Mouse (Mus musculus): ENCODE data around the gene Snx21. TPM values are rescaled to one million over a fixed set of nuclear protein-coding genes. Genes with fewer than 3 reads are reported as not detected.
A peak's percentile ranks its signal among the peaks of the same experiment; 100 is the strongest.

Gene Snx21
- polyA plus RNA-seq, 1 experiment from 2014 or later, result 20.5 TPM

DNA sequence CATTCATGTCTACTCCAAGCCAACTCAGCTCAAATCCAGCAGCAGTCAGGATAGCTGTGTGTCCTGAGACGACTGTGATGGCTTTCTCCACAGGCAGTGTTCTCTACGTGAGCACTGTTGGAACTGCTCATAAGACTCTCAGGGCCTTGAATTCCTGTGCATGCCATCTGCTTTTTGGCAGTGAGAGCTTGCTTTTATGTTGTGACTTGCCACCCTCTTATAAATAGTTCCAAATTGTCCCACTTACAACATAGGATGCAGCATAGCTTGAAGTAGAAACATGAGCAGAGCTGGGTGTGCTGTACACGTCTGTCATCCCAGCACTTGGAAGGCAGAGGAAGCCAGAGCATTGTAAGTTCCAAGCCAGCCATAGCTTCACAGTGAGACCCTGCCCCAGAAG, 19.8 kb upstream of the Snx21 start:
- Histone ChIP-seq H3K36me3 (ENCODE audit: control insufficient read depth, insufficient read depth, low read length) (peaks cover 70% of the 10 kb centered on the region), H3K4me1 (replicated peaks; ENCODE audit: control insufficient read depth, insufficient read depth, low read length) (peaks cover 7% of the 10 kb centered on the region; the same call in 1 of the 2 replicates), H3K9ac (ENCODE audit: low read length) (no peak overlapping the region), H3K4me3 (ENCODE audit: low read depth, low read length) (no peak overlapping the region), H3K27me3 (replicated peaks; ENCODE audit: control insufficient read depth, insufficient read depth, low read length) (no peaks in the 10 kb centered on the region), H3K4me2 (ENCODE audit: low read length) (no peak overlapping the region), H3K27ac (ENCODE audit: low read depth) (no peak overlapping the region), H3K9me3 (ENCODE audit: control insufficient read depth, low read length) (no peaks in the 10 kb centered on the region)
- ATAC-seq (replicated peaks; ENCODE audit: low FRiP score, low TSS enrichment, low read depth) (no peak), DNase-seq (ENCODE audit: low spot score) (no peak)
- 86% methylated on average over 3 of the region's 3 CpGs for WGBS

DNA sequence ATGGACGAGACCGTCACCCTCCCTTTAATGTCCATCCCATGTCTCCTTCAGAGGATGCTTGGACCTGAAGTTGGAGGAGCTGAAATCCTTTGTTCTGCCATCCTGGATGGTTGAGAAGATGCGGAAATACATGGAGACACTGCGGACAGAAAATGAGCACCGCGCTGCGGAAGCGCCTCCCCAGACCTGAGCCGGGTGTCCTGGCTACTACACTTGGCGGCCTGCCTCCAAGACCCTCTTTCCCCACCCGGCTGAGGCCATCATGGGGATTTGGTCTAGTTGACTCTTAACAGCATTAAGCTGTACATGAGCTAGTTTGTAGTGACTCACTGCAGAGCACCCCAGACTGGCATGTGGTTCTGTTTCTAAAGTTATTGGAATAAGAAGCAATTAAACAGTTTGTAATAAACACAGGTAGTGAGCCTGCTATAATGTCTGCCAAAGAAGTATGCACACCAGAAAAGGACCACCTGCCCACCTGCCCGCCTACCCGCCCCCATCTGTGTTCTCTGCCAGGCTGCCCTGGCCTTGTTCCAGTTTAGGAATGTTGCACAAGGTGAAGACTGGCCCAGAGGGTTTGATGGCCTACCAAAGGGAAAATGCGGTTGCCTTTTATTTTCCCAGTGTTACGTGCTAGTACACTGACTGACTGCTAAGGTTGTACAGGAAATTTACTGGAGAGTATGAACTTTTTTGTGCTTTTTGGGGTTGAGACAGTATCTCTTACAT, 17.6 kb upstream of the Snx21 start:
- Histone ChIP-seq H3K4me3 (ENCODE audit: low read depth, low read length) (no peak overlapping the region), H3K36me3 (ENCODE audit: control insufficient read depth, insufficient read depth, low read length) (peaks cover 69% of the 10 kb centered on the region), H3K4me1 (replicated peaks; ENCODE audit: control insufficient read depth, insufficient read depth, low read length) (peaks cover 19% of the 10 kb centered on the region), H3K27me3 (replicated peaks; ENCODE audit: control insufficient read depth, insufficient read depth, low read length) (no peaks in the 10 kb centered on the region), H3K9ac (ENCODE audit: low read length) (no peak overlapping the region), H3K27ac (ENCODE audit: low read depth) (no peak overlapping the region), H3K4me2 (ENCODE audit: low read length) (no peak overlapping the region), H3K9me3 (ENCODE audit: control insufficient read depth, low read length) (no peaks in the 10 kb centered on the region)
- 93% methylated on average over 15 of the region's 15 CpGs for WGBS
- no peak for DNase-seq (ENCODE audit: low spot score)
- ATAC-seq (replicated peaks; ENCODE audit: low FRiP score, low TSS enrichment, low read depth), result no peak

DNA sequence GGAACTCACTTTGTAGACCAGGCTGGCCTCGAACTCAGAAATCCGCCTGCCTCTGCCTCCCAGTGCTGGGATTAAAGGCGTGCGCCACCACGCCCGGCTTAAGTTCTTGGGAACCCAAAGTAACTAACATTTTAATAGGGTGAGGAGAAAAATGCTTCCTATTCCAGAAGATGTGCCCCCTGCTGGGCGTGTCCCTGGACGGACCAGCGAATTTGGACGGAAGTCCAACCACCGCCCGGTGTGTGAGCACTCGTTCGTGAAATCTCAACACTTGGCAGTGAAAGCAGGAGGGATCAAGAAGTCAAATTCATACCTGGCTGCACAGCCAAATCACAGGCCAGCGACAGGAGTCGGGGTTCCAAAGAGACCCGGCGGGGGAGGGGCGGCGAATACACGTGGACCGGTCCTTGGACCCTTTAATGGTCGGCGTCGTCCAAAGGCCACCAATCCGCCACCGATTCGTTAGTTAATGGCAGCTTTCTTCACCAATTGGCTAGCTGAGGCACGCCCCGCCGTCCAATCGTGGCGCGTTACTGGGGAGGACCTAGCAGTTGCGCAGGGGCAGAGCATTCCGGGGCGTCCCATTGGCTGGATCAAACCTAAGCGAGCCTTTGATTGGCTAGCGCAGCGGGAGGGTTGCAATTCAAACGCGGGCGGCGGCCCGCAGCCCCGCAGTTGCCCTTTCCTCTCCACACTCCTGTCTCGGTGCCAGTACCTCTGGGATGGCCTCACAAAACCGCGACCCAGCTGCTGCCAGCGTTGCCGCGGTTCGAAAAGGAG, 16.2 kb upstream of the Snx21 start, which contains the start of gene Ube2c:
TSS of gene Ube2c (plus strand) at position 641 of the 780 bp plus-strand sequence.
- peak within 1 kb of the TSS; percentile 88 for H3K9ac ChIP-seq (ENCODE audit: low read length)
- peaks cover 61% of the 10 kb centered on the region for H3K36me3 ChIP-seq (ENCODE audit: control insufficient read depth, insufficient read depth, low read length)
- 2% methylated on average over 53 of the region's 53 CpGs for WGBS
- peak within 1 kb of the TSS; percentile 83 for H3K4me2 ChIP-seq (ENCODE audit: low read length)
- no peaks in the 10 kb centered on the region for H3K27me3 ChIP-seq (replicated peaks; ENCODE audit: control insufficient read depth, insufficient read depth, low read length)
- no peaks in the 10 kb centered on the region for H3K9me3 ChIP-seq (ENCODE audit: control insufficient read depth, low read length)
- peaks cover 19% of the 10 kb centered on the region for H3K4me1 ChIP-seq (replicated peaks; ENCODE audit: control insufficient read depth, insufficient read depth, low read length)
- DNase-seq (ENCODE audit: low spot score), result peak; percentile 98
- peak within 1 kb of the TSS; percentile 73 for H3K27ac ChIP-seq (ENCODE audit: low read depth)
- H3K4me3 ChIP-seq (ENCODE audit: low read depth, low read length), result peak within 1 kb of the TSS; percentile 98
- peak; percentile 98 for ATAC-seq (replicated peaks; ENCODE audit: low FRiP score, low TSS enrichment, low read depth)

DNA sequence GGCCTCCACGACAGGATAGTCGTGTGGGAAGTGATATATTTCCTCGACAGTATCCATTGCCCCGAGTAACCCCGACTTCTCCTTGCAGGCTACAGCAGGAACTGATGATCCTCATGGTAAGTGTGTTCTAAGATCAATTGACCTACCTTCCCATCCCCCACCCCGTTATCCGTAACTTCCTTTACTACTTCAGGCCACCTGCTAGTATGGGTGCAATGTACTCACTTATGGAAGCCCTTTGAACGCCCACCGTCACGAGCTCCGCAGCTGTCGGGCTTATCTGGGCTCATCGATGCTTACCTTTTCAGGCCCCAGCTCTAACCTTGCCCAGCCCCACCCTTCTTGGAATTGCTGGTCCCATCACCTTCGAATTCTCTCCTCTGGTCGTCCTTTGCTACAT, 15.3 kb upstream of the Snx21 start:
- H3K4me1 ChIP-seq (replicated peaks; ENCODE audit: control insufficient read depth, insufficient read depth, low read length), result peaks cover 19% of the 10 kb centered on the region
- no peaks in the 10 kb centered on the region for H3K9me3 ChIP-seq (ENCODE audit: control insufficient read depth, low read length)
- no peak for ATAC-seq (replicated peaks; ENCODE audit: low FRiP score, low TSS enrichment, low read depth)
- whole genome bisulfite sequencing, result 3% methylated on average over 15 of the region's 15 CpGs
- H3K27me3 ChIP-seq (replicated peaks; ENCODE audit: control insufficient read depth, insufficient read depth, low read length), result no peaks in the 10 kb centered on the region
- DNase-seq (ENCODE audit: low spot score), result peak; percentile 60
- peaks cover 54% of the 10 kb centered on the region for H3K36me3 ChIP-seq (ENCODE audit: control insufficient read depth, insufficient read depth, low read length)
- H3K4me3 ChIP-seq (ENCODE audit: low read depth, low read length), result peak overlapping the region; percentile 98
- H3K27ac ChIP-seq (ENCODE audit: low read depth), result peak overlapping the region; percentile 51; the same call in 1 of the 2 replicates
- H3K9ac ChIP-seq (ENCODE audit: low read length), result peak overlapping the region; percentile 88
- peak overlapping the region; percentile 83 for H3K4me2 ChIP-seq (ENCODE audit: low read length)

DNA sequence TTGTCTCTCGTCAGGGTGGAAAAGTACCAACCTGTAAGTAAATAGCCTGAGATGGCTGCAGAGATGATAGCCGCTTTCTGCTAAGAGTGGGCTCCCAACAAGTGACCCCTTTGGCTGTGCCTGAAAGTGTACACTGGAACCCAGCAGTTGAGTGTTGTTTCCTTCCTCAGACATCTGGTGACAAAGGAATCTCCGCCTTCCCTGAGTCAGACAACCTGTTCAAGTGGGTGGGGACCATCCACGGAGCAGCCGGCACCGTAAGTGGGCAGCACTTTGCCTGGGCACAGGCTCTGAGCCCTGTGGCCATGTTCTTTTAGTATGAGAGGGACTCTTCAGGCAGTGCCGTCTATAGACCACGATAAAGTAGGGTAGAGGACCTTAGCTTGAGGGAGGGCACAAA, 14.5 kb upstream of the Snx21 start:
- no peaks in the 10 kb centered on the region for H3K27me3 ChIP-seq (replicated peaks; ENCODE audit: control insufficient read depth, insufficient read depth, low read length)
- H3K4me3 ChIP-seq (ENCODE audit: low read depth, low read length), result peak overlapping the region; percentile 98
- H3K9me3 ChIP-seq (ENCODE audit: control insufficient read depth, low read length), result no peaks in the 10 kb centered on the region
- H3K4me2 ChIP-seq (ENCODE audit: low read length), result peak overlapping the region; percentile 83
- H3K27ac ChIP-seq (ENCODE audit: low read depth), result no peak overlapping the region
- ATAC-seq (replicated peaks; ENCODE audit: low FRiP score, low TSS enrichment, low read depth) (no peak), DNase-seq (ENCODE audit: low spot score) (no peak)
- peak overlapping the region; percentile 88; the same call in 1 of the 2 replicates for H3K9ac ChIP-seq (ENCODE audit: low read length)
- peaks cover 45% of the 10 kb centered on the region for H3K36me3 ChIP-seq (ENCODE audit: control insufficient read depth, insufficient read depth, low read length)
- H3K4me1 ChIP-seq (replicated peaks; ENCODE audit: control insufficient read depth, insufficient read depth, low read length), result peaks cover 19% of the 10 kb centered on the region
- 73% methylated on average over 8 of the region's 8 CpGs for WGBS

DNA sequence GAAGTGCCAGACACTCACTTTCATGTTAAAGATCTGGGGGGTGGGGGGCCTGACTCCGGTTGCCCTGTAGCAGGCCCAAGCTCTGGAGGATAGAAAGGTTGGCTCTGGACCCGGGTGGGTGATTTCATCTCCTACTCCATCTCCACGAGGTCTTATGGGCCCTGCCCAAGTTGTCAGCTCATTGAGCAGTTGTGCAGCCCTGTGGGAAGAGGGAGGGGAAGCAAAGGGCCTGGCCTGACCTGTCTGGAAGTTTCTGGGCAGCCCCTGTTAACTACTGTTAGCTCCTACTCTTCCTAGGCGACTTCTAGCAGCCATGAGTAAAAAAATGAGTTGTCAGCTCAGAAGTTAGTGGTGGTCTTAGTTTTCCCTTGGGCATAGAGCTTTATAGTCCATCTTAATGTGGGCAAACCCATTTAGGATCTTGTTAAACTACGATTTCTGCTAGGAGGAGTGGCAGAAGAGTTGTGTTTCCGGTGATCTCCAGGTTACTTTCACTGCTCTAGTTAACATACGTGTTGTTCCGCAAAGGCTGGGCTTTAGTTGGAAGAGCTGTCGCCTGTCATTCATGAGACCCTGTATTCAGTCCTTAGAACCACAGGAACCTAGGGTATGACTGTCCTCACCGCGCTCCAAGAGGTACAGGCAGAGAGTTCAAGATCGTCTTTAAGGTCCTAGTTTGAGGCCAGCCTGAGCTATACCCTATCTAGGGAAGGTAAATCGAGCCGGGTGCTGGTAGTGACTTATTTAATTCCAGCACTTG, 12.2 kb upstream of the Snx21 start:
- Histone ChIP-seq H3K4me1 (replicated peaks; ENCODE audit: control insufficient read depth, insufficient read depth, low read length) (peaks cover 19% of the 10 kb centered on the region), H3K4me3 (ENCODE audit: low read depth, low read length) (no peak overlapping the region), H3K36me3 (ENCODE audit: control insufficient read depth, insufficient read depth, low read length) (peaks cover 23% of the 10 kb centered on the region), H3K27me3 (replicated peaks; ENCODE audit: control insufficient read depth, insufficient read depth, low read length) (no peaks in the 10 kb centered on the region), H3K27ac (ENCODE audit: low read depth) (no peak overlapping the region), H3K9ac (ENCODE audit: low read length) (no peak overlapping the region), H3K4me2 (ENCODE audit: low read length) (no peak overlapping the region), H3K9me3 (ENCODE audit: control insufficient read depth, low read length) (no peaks in the 10 kb centered on the region)
- no peak for ATAC-seq (replicated peaks; ENCODE audit: low FRiP score, low TSS enrichment, low read depth)
- no peak for DNase-seq (ENCODE audit: low spot score)
- 80% methylated on average over 14 of the region's 14 CpGs for WGBS

DNA sequence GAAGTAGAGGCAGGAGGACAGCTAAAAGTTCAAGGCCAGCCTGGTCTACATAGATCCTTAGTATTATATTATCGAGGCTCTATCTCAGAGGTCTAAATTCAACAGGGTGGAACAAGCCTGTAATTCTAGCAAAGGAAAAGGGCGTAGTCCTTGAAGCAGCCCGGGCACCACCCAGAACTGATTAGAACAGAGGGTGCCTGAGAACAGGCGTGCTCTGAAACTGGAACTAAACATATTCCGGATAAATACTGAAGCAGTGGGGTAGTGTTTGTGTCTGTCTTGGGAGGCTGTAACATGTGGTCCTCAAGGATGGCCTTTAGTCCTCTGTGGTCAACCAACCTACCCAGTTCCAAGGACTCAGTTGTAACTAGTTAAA, 11.6 kb upstream of the Snx21 start:
- Histone ChIP-seq H3K9me3 (ENCODE audit: control insufficient read depth, low read length) (no peaks in the 10 kb centered on the region), H3K4me1 (replicated peaks; ENCODE audit: control insufficient read depth, insufficient read depth, low read length) (peaks cover 19% of the 10 kb centered on the region), H3K36me3 (ENCODE audit: control insufficient read depth, insufficient read depth, low read length) (peaks cover 22% of the 10 kb centered on the region), H3K27me3 (replicated peaks; ENCODE audit: control insufficient read depth, insufficient read depth, low read length) (no peaks in the 10 kb centered on the region), H3K4me2 (ENCODE audit: low read length) (no peak overlapping the region), H3K9ac (ENCODE audit: low read length) (no peak overlapping the region), H3K4me3 (ENCODE audit: low read depth, low read length) (no peak overlapping the region), H3K27ac (ENCODE audit: low read depth) (no peak overlapping the region)
- no peak for ATAC-seq (replicated peaks; ENCODE audit: low FRiP score, low TSS enrichment, low read depth)
- DNase-seq (ENCODE audit: low spot score), result no peak
- WGBS, result 77% methylated on average over 5 of the region's 5 CpGs

DNA sequence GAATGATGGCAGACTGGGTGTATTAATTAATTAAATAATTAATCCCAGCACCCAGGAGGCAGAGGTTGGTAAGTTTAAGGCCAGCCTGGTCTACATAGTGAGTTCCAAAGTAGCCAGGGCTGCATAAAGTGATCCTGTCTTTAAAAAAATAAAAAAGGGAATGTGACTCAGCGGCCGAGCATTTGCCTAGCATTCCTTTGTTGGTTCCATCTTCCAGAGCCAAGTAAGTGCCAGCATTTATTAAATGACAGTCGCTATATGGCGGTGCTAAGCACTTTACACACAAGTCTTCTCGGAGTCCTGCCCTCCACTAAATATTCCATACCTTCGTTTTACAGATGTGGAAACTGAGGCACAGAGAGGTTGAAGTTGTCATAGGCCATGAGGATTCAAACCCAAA, 9.5 kb upstream of the Snx21 start:
- Histone ChIP-seq H3K27ac (ENCODE audit: low read depth) (no peak overlapping the region), H3K9me3 (ENCODE audit: control insufficient read depth, low read length) (no peaks in the 10 kb centered on the region), H3K4me1 (replicated peaks; ENCODE audit: control insufficient read depth, insufficient read depth, low read length) (peaks cover 11% of the 10 kb centered on the region), H3K36me3 (ENCODE audit: control insufficient read depth, insufficient read depth, low read length) (peaks cover 20% of the 10 kb centered on the region), H3K27me3 (replicated peaks; ENCODE audit: control insufficient read depth, insufficient read depth, low read length) (no peaks in the 10 kb centered on the region), H3K4me3 (ENCODE audit: low read depth, low read length) (no peak overlapping the region), H3K4me2 (ENCODE audit: low read length) (no peak overlapping the region), H3K9ac (ENCODE audit: low read length) (no peak overlapping the region)
- 80% methylated on average over 6 of the region's 6 CpGs for WGBS
- ATAC-seq (replicated peaks; ENCODE audit: low FRiP score, low TSS enrichment, low read depth) (no peak), DNase-seq (ENCODE audit: low spot score) (no peak)
